Mouse (Mus musculus): ENCODE results near the gene Rptor. TPM values are rescaled to one million over a fixed set of nuclear protein-coding genes. Genes with fewer than 3 reads are reported as not detected.

The Rptor gene
- polyA plus RNA-seq, 1 experiment from 2014 or later, result 3.1 TPM

DNA sequence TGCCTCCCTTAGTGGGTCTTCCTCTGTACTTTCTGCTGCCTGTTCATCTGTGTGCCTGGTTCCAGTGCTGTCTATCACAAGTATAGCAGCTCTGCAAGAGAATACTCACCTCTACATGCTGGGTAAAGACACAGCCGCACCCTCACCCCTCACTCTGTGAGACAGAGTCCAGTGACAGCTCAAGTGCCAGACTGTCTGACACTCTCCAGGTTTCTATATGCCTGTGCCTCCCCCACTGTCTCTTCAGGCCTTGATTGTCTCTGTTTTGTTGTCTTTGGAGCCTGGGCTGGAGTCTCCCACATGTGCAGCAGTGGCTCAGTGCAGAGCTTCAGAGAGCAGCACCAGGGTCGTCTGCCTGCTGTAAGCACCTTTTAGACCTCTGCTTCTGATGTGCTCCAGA lies 280.9 kb downstream of the Rptor start:
- TF ChIP-seq EP300 (IDR thresholded peaks at IDR 0.05; ENCODE audit: low read depth) (no peak), CTCF (IDR thresholded peaks at IDR 0.05; ENCODE audit: low read depth) (no peak)
- H3K4me1 ChIP-seq (ENCODE audit: insufficient read depth), result no peaks in the 10 kb centered on the region
- WGBS (ENCODE audit: insufficient replicate concordance), result 77% methylated on average over 2 of the region's 2 CpGs
- H3K9me3 ChIP-seq (ENCODE audit: low read length), result no peaks in the 10 kb centered on the region
- no peaks in the 10 kb centered on the region for H3K27me3 ChIP-seq (ENCODE audit: insufficient read depth, low read length)
- no peak overlapping the region for H3K9ac ChIP-seq (replicated peaks)
- no peak overlapping the region for H3K4me3 ChIP-seq (ENCODE audit: low read depth, low read length)
- ATAC-seq (no peak), DNase-seq (no peak)
- H3K4me2 ChIP-seq (ENCODE audit: low read depth, low read length), result no peak overlapping the region
- H3K27ac ChIP-seq (ENCODE audit: low read depth), result no peak overlapping the region
- peaks cover 19% of the 10 kb centered on the region for H3K36me3 ChIP-seq (replicated peaks; ENCODE audit: insufficient read depth, low read length)

GRCm38 (mm10) chr11:119889966-119890365 lies 287.3 kb downstream of the Rptor start:
- WGBS (ENCODE audit: insufficient replicate concordance), result 94% methylated on average over 3 of the region's 3 CpGs
- no peaks in the 10 kb centered on the region for H3K4me1 ChIP-seq (ENCODE audit: insufficient read depth)
- no peaks in the 10 kb centered on the region for H3K9me3 ChIP-seq (ENCODE audit: low read length)
- H3K4me3 ChIP-seq (ENCODE audit: low read depth, low read length), result no peak overlapping the region
- no peak overlapping the region for H3K4me2 ChIP-seq (ENCODE audit: low read depth, low read length)
- TF ChIP-seq EP300 (IDR thresholded peaks at IDR 0.05; ENCODE audit: low read depth) (no peak), CTCF (IDR thresholded peaks at IDR 0.05; ENCODE audit: low read depth) (no peak)
- H3K27me3 ChIP-seq (ENCODE audit: insufficient read depth, low read length), result no peaks in the 10 kb centered on the region
- DNase-seq (no peak), ATAC-seq (no peak)
- H3K27ac ChIP-seq (ENCODE audit: low read depth), result no peak overlapping the region
- no peak overlapping the region for H3K9ac ChIP-seq (replicated peaks)
- peaks cover 38% of the 10 kb centered on the region for H3K36me3 ChIP-seq (replicated peaks; ENCODE audit: insufficient read depth, low read length)

DNA sequence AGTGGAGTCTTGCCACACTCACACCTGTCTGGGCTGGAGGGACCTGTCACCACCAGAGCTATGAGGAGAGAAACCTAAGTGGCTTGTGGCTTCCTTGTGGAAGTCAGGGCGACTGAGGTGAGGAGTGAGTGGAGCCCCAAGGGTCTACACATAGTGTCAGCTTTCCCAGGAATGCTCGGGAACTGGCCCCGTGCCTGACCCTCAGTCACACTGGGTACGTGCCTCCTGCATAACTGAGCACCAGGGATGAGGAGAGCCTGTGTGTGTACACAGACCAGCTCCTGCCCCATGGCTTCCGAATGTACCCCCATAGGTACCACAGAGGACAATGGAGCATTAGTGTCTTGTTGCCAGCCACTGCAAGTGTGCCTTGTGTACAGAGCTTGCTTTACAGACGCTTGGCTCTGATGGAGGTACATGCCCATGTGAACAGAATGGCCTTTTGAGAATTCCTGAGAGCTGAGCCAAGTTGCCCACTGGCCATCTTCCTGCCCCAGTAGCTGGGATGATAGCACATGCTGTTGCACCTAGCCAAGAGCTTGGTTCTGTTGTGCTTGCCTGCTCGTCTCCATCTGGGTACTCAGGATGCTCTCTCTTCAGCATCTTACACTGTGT lies 289.0 kb downstream of the Rptor start:
- no peaks in the 10 kb centered on the region for H3K4me1 ChIP-seq (ENCODE audit: insufficient read depth)
- H3K4me3 ChIP-seq (ENCODE audit: low read depth, low read length), result no peak overlapping the region
- 85% methylated on average over 7 of the region's 7 CpGs for WGBS (ENCODE audit: insufficient replicate concordance)
- TF ChIP-seq CTCF (IDR thresholded peaks at IDR 0.05; ENCODE audit: low read depth) (no peak), EP300 (IDR thresholded peaks at IDR 0.05; ENCODE audit: low read depth) (no peak)
- DNase-seq (no peak), ATAC-seq (no peak)
- peaks cover 28% of the 10 kb centered on the region for H3K36me3 ChIP-seq (replicated peaks; ENCODE audit: insufficient read depth, low read length)
- H3K27ac ChIP-seq (ENCODE audit: low read depth), result no peak overlapping the region
- no peaks in the 10 kb centered on the region for H3K9me3 ChIP-seq (ENCODE audit: low read length)
- no peaks in the 10 kb centered on the region for H3K27me3 ChIP-seq (ENCODE audit: insufficient read depth, low read length)
- H3K9ac ChIP-seq (replicated peaks), result no peak overlapping the region
- H3K4me2 ChIP-seq (ENCODE audit: low read depth, low read length), result no peak overlapping the region

DNA sequence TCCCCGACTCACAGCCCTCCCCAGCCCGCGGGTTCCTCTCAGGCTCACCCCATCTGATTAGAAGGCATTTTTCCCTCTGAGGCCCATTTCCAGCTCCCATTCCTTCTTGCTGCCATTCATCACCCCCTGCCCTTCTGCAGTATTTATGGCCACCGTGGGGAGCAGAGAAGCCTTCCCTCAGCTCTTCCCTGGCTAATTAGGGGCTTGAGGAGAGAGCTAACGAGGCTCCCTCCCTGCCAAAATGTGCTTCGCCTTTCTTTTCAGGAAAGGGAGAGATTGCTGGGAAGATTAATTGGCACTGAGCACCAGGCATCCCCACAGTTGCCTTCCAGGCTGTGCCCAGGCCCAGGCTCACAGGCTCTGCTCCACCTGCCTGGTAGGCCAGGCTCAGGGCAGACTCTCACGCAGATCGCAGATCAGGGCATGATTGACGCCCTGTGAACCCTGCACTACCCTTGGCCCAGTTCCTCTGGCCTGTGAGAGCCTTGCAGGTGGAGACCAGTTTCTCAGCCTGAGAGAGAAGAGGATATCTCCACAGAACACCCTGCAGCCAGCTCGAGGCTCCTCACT lies 291.0 kb downstream of the Rptor start:
- no peaks in the 10 kb centered on the region for H3K4me1 ChIP-seq (ENCODE audit: insufficient read depth)
- no peak overlapping the region for H3K9ac ChIP-seq (replicated peaks)
- peaks cover 34% of the 10 kb centered on the region for H3K36me3 ChIP-seq (replicated peaks; ENCODE audit: insufficient read depth, low read length)
- no peak overlapping the region for H3K4me2 ChIP-seq (ENCODE audit: low read depth, low read length)
- no peak overlapping the region for H3K27ac ChIP-seq (ENCODE audit: low read depth)
- H3K27me3 ChIP-seq (ENCODE audit: insufficient read depth, low read length), result no peaks in the 10 kb centered on the region
- 67% methylated on average over 10 of the region's 10 CpGs for WGBS (ENCODE audit: insufficient replicate concordance)
- DNase-seq, result no peak
- H3K9me3 ChIP-seq (ENCODE audit: low read length), result no peaks in the 10 kb centered on the region
- ATAC-seq, result no peak
- no peak overlapping the region for H3K4me3 ChIP-seq (ENCODE audit: low read depth, low read length)
- no peak for TF ChIP-seq CTCF (IDR thresholded peaks at IDR 0.05; ENCODE audit: low read depth)
- TF ChIP-seq EP300 (IDR thresholded peaks at IDR 0.05; ENCODE audit: low read depth), result no peak

DNA sequence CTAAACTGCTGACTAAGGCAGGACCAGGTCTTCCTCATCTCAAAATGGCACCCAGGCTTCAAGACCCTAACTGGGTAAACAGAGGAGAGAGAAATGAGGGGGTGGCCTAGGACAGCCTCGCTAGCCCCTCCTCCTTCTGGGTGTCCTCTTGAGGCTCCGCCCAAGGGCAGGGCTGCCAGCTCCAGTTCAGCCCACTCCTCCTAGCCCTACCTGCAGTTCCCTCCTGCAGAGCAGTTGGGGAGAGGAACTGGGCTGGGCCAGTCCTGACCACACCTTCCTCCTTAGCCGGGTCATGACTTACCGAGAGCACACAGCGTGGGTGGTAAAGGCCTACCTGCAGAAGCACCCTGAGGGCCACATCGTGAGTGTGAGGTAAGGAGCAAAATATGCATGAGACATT lies 291.9 kb downstream of the Rptor start:
- H3K4me3 ChIP-seq (ENCODE audit: low read depth, low read length), result no peak overlapping the region
- no peaks in the 10 kb centered on the region for H3K27me3 ChIP-seq (ENCODE audit: insufficient read depth, low read length)
- no peak for TF ChIP-seq CTCF (IDR thresholded peaks at IDR 0.05; ENCODE audit: low read depth)
- TF ChIP-seq EP300 (IDR thresholded peaks at IDR 0.05; ENCODE audit: low read depth), result no peak
- WGBS (ENCODE audit: insufficient replicate concordance), result 41% methylated on average over 6 of the region's 6 CpGs
- no peak for DNase-seq
- ATAC-seq, result peak; percentile 36; the same call in 1 of the 2 replicates
- no peaks in the 10 kb centered on the region for H3K9me3 ChIP-seq (ENCODE audit: low read length)
- peaks cover 28% of the 10 kb centered on the region for H3K36me3 ChIP-seq (replicated peaks; ENCODE audit: insufficient read depth, low read length)
- H3K27ac ChIP-seq (ENCODE audit: low read depth), result no peak overlapping the region
- no peak overlapping the region for H3K4me2 ChIP-seq (ENCODE audit: low read depth, low read length)
- no peak overlapping the region for H3K9ac ChIP-seq (replicated peaks)
- no peaks in the 10 kb centered on the region for H3K4me1 ChIP-seq (ENCODE audit: insufficient read depth)

DNA sequence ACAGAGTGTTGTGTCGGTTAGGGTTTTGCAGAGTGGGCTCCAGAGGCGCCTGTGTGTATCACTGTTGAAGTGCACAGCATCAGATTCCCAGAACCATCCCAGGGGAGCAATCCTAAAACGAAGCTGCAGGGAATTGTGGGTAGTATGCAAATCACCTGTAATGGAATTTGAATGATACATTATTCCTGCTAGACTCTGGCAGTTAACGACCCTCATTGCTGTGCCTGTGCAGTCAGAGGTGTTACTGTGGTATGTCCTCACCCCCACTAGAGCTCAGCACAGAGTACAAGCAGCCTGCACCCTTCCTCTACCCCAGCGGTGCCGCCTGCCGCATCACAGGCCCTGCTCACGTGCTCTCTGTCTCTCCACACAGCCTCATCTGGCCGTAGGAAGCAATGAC lies 294.3 kb downstream of the Rptor start:
- no peaks in the 10 kb centered on the region for H3K27me3 ChIP-seq (ENCODE audit: insufficient read depth, low read length)
- H3K9ac ChIP-seq (replicated peaks), result no peak overlapping the region
- peaks cover 5% of the 10 kb centered on the region; the same call in 1 of the 2 replicates for H3K4me1 ChIP-seq (ENCODE audit: insufficient read depth)
- H3K36me3 ChIP-seq (replicated peaks; ENCODE audit: insufficient read depth, low read length), result peaks cover 13% of the 10 kb centered on the region
- H3K4me3 ChIP-seq (ENCODE audit: low read depth, low read length), result no peak overlapping the region
- TF ChIP-seq CTCF (IDR thresholded peaks at IDR 0.05; ENCODE audit: low read depth) (no peak), EP300 (IDR thresholded peaks at IDR 0.05; ENCODE audit: low read depth) (no peak)
- DNase-seq (no peak), ATAC-seq (no peak)
- H3K4me2 ChIP-seq (ENCODE audit: low read depth, low read length), result no peak overlapping the region
- 76% methylated on average over 9 of the region's 9 CpGs for WGBS (ENCODE audit: insufficient replicate concordance)
- H3K27ac ChIP-seq (ENCODE audit: low read depth), result no peak overlapping the region
- no peaks in the 10 kb centered on the region for H3K9me3 ChIP-seq (ENCODE audit: low read length)

Measured in liver, postnatal 0 days (tissue).